In genomic region chr4:12620756-12621270, GRCm38 (mm10) we compare ENCODE assay signal across 18 mouse cellular contexts.
DNase-seq lines count a peak whose midpoint lies in the region; ATAC-seq lines count a peak whose summit lies in the region.
"Had no signal": no experiment of that assay in that cellular context is flagged by ENCODE, and none has a peak within 500 bp of the region (broad histone marks: within the 10 kb centered on the region; RNA-seq: fewer than 3 reads in every experiment).

No protein-coding gene starts in this region.

- WGBS in forebrain, embryonic 11.5 days, result 57% methylated on average over 4 of the region's 4 CpGs
- WGBS in forebrain, embryonic 10.5 days, result 67% methylated on average over 4 of the region's 4 CpGs
- WGBS in hindbrain, embryonic 14.5 days, result 49% methylated on average over 4 of the region's 4 CpGs
- 32% methylated on average over 4 of the region's 4 CpGs for WGBS in midbrain, embryonic 13.5 days

- no peak overlapping the region for H3K27ac ChIP-seq in forebrain, embryonic 11.5 days (ENCODE audit: low read depth, low read length)
- H3K27ac ChIP-seq in forebrain, embryonic 10.5 days, result no peak overlapping the region
- peak overlapping the region; percentile 51; the same call in 1 of the 2 replicates for H3K27ac ChIP-seq in hindbrain, embryonic 14.5 days
- peak overlapping the region; percentile 49 for H3K27ac ChIP-seq in midbrain, embryonic 13.5 days

- no peak overlapping the region for H3K4me2 ChIP-seq in forebrain, embryonic 11.5 days (ENCODE audit: low read depth, low read length, severe bottlenecking)
- H3K4me2 ChIP-seq in hindbrain, embryonic 14.5 days (replicated peaks), result no peak overlapping the region
- no peak overlapping the region for H3K4me2 ChIP-seq in midbrain, embryonic 13.5 days (replicated peaks)
- H3K4me2 ChIP-seq: liver, embryonic 11.5 days had no signal

- ATAC-seq in forebrain, embryonic 11.5 days (replicated peaks; ENCODE audit: low FRiP score), result peak; percentile 35; the same call in 1 of the 2 replicates
- ATAC-seq in hindbrain, embryonic 14.5 days (ENCODE audit: low FRiP score), result peak; percentile 64
- peak; percentile 92 for ATAC-seq in midbrain, embryonic 13.5 days
- ATAC-seq in activated CD4-positive, CD25-positive, alpha-beta regulatory T cell, adult 4 months, result no peak

- peaks cover 3% of the 10 kb centered on the region for H3K4me1 ChIP-seq in forebrain, embryonic 11.5 days (replicated peaks; ENCODE audit: control insufficient read depth, insufficient read depth, low read length)
- H3K4me1 ChIP-seq in forebrain, embryonic 10.5 days, result peaks cover 16% of the 10 kb centered on the region
- H3K4me1 ChIP-seq in hindbrain, embryonic 14.5 days (replicated peaks; ENCODE audit: control insufficient read depth, insufficient read depth, low read length), result peaks cover 4% of the 10 kb centered on the region; the same call in 1 of the 2 replicates
- peaks cover 16% of the 10 kb centered on the region for H3K4me1 ChIP-seq in midbrain, embryonic 13.5 days (replicated peaks)

- H3K9ac ChIP-seq in forebrain, embryonic 11.5 days (ENCODE audit: low read length), result no peak overlapping the region
- H3K9ac ChIP-seq in hindbrain, embryonic 14.5 days, result no peak overlapping the region
- H3K9ac ChIP-seq in midbrain, embryonic 13.5 days (replicated peaks), result no peak overlapping the region

- no peaks in the 10 kb centered on the region for H3K36me3 ChIP-seq in forebrain, embryonic 11.5 days (ENCODE audit: control insufficient read depth, insufficient read depth, low read length)
- no peaks in the 10 kb centered on the region for H3K36me3 ChIP-seq in forebrain, embryonic 10.5 days (replicated peaks)
- H3K36me3 ChIP-seq in hindbrain, embryonic 14.5 days (replicated peaks; ENCODE audit: control insufficient read depth, insufficient read depth), result no peaks in the 10 kb centered on the region
- no peaks in the 10 kb centered on the region for H3K36me3 ChIP-seq in midbrain, embryonic 13.5 days

- no peak for DNase-seq in forebrain, embryonic 11.5 days (ENCODE audit: low spot score)
- DNase-seq in forebrain, embryonic 10.5 days (ENCODE audit: extremely low spot score, low spot score), result no peak
- DNase-seq in hindbrain, embryonic 14.5 days (ENCODE audit: low spot score), result peak; percentile 26
- DNase-seq in retina, postnatal 1 day, result peak; percentile 52
- no peak for DNase-seq in T-cell, adult 2 months (ENCODE audit: low spot score)
- no peak for DNase-seq in cerebellum, adult 11 months
- DNase-seq: adrenal gland, postnatal 10 days; cerebellum, adult 11-12 months; cerebellum, postnatal 25 days; embryo, embryonic 11 days; kidney, adult 9 months; lung, adult 18-20 months; right cerebral cortex, postnatal 4 days had no signal

- H3K9me3 ChIP-seq in forebrain, embryonic 11.5 days (ENCODE audit: control insufficient read depth, low read length), result no peaks in the 10 kb centered on the region
- no peaks in the 10 kb centered on the region for H3K9me3 ChIP-seq in forebrain, embryonic 10.5 days
- H3K9me3 ChIP-seq in hindbrain, embryonic 14.5 days (ENCODE audit: control insufficient read depth, low read length), result no peaks in the 10 kb centered on the region
- H3K9me3 ChIP-seq in midbrain, embryonic 13.5 days, result no peaks in the 10 kb centered on the region
- H3K9me3 ChIP-seq: megakaryocyte, embryonic 14.5 days had no signal

- H3K27me3 ChIP-seq in forebrain, embryonic 11.5 days (ENCODE audit: control insufficient read depth, insufficient read depth, low read length), result no peaks in the 10 kb centered on the region; the same call in 1 of the 2 replicates
- H3K27me3 ChIP-seq in forebrain, embryonic 10.5 days (ENCODE audit: poor library complexity, severe bottlenecking), result peaks cover 15% of the 10 kb centered on the region
- H3K27me3 ChIP-seq in hindbrain, embryonic 14.5 days (ENCODE audit: control insufficient read depth, insufficient read depth, low read length), result 0 out of 2 replicates have a peak, but pooled peaks cover under 1% of the 10 kb centered on the region
- no peaks in the 10 kb centered on the region for H3K27me3 ChIP-seq in midbrain, embryonic 13.5 days
- H3K27me3 ChIP-seq: megakaryocyte, embryonic 14.5 days had no signal

- H3K4me3 ChIP-seq in forebrain, embryonic 11.5 days (ENCODE audit: low read depth, low read length), result no peak overlapping the region
- no peak overlapping the region for H3K4me3 ChIP-seq in forebrain, embryonic 10.5 days
- H3K4me3 ChIP-seq in hindbrain, embryonic 14.5 days (replicated peaks; ENCODE audit: low read length), result no peak overlapping the region
- no peak overlapping the region for H3K4me3 ChIP-seq in midbrain, embryonic 13.5 days (replicated peaks)
- H3K4me3 ChIP-seq: megakaryocyte, embryonic 14.5 days; myocyte had no signal

Comparison
In these comparisons a context has a peak if more than half of its experiments do, and no peak if none do; other contexts are left out.
1. DNase-seq: peak in hindbrain, embryonic 14.5 days (single experiment) and retina, postnatal 1 day (single experiment); none in forebrain, embryonic 11.5 days (single experiment), forebrain, embryonic 10.5 days (single experiment), T-cell, adult 2 months (single experiment) and cerebellum, adult 11 months (single experiment).
2. H3K27ac ChIP-seq: peak in hindbrain, embryonic 14.5 days (single experiment) and midbrain, embryonic 13.5 days (single experiment); none in forebrain, embryonic 11.5 days (single experiment) and forebrain, embryonic 10.5 days (single experiment).